Mouse (Mus musculus): ENCODE data around the gene Hnrnpab. TPM values are rescaled to one million over a fixed set of nuclear protein-coding genes. Genes with fewer than 3 reads are reported as not detected.
"Not testable (repeated sequence)": the region's sequence is repeated elsewhere in the genome, so short reads cannot be mapped to it uniquely, and the experiment has no call there.

Hnrnpab gene
- total RNA-seq, 2 experiments from 2014 or later = 121 to 126 TPM

DNA sequence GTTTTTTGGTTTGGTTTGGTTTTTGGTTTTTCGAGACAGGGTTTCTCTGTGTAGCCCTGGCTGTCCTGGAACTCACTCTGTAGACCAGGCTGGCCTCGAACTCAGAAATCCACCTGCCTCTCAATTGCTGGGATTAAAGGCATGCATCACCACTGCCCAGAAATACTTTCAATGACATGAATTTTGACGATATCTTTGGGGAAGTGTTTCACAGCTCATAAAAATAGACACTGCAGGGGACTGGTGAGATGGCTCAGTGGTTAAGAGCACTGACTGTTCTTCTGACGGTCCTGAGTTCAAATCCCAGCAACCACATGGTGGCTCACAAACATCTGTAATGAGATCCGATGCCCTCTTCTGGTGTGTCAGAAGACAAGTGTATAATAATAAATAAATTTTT, 3.3 kb upstream of the Hnrnpab start:
- intact Hi-C loops (cut with DNase I); DNase-seq (ENCODE audit: low spot score in 2 of 2): not testable (repeated sequence)

DNA sequence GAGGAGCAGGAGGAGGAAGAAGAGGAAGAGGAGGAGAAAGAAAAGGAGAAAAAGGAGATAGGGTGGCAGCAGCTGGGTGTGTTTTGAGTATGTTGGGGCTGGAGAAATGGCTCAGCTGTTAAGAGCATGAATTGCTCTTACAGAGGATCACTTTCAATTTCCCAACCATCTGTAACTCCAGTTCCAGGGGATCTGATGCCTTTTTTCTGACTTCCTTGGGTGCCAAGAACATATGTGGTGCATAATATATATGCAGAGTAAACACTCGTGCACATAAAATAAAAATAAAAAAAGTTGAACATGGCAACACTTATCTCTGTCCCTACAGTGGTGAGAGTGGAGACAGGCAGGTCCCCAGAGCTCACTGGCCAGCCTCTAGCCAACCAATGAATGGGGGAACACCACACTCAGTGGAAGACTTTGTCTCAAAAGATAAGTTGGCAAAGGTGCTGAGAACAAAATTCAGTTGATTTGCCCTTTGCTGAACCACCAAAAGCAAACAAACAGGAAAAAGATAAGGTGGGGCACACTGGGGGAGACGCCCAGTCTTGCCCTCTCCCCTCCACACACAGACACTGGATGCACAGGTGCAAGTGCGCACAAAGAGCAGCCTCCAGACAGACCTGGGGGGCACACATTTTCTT, 2.7 kb upstream of the Hnrnpab start:
- intact Hi-C loops (cut with DNase I) = no loop called here
- DNase-seq (ENCODE audit: low spot score in 2 of 2) = no peak

DNA sequence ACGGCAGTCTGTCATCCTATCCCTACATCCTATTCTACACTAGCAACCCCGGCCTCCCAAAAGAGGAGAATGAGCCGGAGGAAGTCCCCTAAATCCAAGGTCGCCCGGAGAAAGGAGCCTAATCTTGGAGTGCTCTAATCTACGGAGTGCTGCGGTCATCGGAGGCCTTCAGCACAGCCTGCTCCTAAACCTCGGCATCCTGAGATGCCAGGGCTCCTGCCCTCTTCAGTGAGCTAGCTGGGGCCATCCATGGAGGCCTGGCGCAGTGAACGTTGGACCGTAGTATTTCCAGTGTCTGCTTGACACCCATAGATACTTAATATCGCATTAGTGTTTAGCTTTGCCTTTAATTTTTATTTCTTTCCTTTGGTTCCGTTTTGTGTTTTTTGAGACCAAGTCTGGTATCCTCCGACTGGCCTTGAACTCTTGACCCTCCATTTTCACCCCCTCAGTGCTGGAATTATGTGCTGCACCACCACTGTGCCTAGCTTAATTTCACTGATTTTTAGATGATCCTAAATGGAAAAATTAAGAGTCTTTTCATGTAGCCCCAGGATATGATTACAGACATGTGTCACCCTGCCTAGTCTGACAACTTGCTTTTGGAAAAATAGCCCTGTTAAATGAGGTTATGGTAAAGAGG, 570 bp upstream of the Hnrnpab start:
- intact Hi-C loops (cut with DNase I) = no loop called here
- DNase-seq (ENCODE audit: low spot score in 2 of 2) = no peak

DNA sequence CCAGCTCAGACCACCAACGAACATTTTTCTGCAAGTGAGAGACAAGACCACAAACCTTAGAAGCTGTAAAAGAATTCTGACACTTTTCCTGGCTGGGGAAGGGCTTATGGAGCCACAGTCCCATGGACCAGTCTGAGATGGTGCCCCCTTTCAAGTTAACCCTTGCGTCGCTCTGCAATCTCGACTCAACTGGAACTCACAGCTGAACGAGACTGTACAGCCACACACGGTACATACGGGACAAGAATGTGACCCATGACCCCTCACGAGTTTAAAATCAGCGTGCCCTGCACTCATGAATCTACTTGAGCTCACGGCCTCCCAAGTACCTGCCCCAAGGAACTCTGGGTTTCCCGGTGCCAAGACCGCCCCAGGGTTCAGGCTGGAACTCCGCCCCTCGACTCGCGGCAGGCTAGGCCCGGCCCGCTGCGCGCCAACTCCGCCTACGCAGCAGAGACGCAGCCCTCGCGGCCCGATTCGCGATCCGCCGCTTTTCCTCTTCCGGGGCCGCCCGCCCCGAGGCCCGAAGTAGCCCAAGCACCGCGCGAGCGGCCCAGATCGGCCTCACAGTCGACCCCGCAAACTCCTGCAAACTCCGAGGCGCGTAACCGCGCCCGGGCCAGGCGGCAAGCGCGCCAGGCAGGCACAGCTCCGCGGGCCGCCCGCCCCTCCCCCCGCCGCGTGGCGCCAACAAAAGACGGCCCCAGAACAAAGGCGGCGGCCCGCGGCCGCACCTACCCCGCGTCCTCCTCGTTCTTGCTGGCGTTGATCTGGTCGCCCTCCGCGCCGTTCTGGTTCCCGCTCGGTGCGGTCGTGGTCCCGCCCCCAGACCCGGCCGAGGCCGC, 823 bp downstream of the Hnrnpab start:
- intact Hi-C loops (cut with DNase I) = no loop called here

DNA sequence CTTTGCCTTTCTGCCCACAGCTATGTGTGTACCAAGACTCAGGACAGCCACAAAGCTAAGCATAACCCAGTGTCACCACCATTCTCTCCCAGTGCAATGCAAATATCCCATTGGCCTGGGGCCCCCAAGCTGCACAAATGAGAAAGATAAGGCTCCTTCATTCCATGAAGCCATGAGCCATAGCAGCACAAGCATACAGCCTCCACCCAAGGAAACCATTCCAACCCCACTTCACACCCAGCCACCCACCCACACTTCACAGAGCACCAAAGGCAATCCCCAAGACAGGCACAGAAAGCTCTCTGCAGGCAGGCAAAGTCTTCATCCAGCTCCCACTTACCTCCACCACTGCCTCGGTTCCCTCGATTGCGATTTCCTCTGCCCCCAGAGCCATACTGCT, 4.4 kb downstream of the Hnrnpab start:
- DNase-seq (ENCODE audit: low spot score in 2 of 2) = peak in 1 of 2 experiments; percentile 21
- intact Hi-C loops (cut with DNase I) = no loop called here

More for the DNA sequence above, 823 bp downstream of the Hnrnpab start:
- DNase-seq (ENCODE audit: low spot score in 2 of 2) = peak; percentile 74 to 80

DNA sequence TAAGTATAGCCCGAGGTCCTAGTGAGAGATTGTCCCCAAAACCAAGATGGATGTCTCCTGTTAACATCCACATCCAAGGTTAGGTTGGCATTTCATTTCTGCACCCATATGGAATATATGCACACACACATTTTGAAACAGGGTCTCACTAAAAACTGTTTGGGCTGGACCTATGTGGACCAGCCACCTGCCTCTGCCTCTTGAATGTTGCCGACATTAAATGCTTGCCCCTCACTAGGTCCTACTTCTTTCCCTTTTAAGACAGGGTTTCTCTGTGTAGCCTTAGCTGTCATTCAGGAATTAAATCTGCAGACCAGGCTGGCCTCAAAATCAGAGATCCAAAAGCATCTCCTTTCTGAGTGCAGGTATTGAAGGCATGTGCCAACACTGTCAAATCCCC, 9.1 kb downstream of the Hnrnpab start:
- intact Hi-C loops (cut with DNase I) = no loop called here
- DNase-seq (ENCODE audit: low spot score in 2 of 2) = no peak

DNA sequence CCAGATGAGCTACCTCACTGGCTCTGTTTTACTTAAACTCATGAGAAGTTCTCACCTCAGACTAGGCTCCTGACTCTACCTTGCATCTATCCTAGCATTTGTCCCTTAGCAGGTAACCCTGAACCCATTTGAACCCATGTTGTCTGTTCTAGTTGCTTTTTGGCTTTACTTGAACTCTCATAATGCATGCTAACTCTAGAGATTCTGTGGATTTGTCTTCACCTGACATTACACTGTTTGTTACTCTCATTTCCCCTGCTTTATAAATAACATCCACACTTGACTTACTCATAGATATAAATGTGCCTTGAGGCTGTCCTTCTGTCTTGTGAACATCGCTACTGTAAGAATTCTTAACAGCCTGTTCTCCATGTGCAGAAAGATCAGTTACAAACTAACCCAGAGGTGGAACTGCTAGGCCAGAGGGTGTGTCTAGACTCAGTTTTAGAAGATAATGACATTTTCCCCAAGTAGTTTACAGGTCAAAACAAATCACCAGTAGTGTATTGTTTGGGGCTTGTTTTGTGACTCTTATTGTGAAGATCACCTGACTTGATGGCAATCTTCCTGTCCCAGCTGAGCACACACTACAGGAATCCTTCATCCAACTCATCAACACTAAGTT, 11.1 kb downstream of the Hnrnpab start:
- DNase-seq (ENCODE audit: low spot score in 2 of 2) = no peak
- intact Hi-C loops (cut with DNase I) = no loop called here

DNA sequence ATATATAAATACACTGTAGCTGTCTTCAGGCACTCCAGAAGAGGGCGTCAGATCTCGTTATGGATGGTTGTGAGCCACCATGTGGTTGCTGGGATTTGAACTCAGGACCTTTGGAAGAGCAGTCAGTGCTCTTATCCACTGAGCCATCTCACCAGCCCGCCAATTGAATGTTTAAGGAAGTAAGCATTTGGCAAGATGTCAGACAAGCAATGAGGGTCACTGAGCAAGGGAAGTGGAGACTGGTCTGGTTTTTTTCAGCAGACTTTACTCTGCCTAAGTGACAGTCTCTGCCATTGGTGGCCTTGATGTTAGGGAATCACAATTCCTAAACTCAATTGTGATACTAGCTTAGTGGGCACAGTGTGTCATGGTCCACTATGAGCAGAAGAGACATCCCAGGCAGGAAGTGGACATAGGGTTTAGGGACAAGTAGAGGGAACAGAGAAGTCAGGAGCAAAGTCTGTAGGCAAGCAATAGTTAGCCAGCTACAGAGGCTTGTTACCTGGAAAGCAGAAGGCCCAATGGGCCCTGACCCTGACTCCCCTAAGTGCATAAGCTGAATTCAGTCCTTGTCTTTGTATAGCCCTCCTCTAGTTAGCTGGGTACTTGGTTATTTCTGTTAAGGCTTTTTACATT, 11.8 kb downstream of the Hnrnpab start:
- intact Hi-C loops (cut with DNase I) = no loop called here
- no peak for DNase-seq (ENCODE audit: low spot score in 2 of 2)

DNA sequence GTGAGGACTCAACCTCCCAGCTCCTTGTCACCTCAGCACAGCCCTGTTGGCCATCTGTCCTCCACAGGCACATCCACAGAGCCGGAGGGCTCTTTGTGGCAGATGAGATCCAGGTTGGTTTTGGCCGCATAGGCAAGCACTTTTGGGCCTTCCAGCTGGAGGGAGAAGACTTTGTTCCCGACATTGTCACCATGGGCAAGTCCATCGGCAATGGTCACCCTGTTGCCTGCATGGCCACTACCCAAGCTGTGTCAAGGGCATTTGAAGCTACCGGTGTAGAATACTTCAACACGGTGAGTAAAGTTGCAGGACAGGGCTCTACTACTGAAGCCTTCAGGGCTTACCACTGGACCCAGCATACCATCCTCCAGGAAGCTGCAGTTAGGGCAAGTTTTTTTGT, 12.8 kb downstream of the Hnrnpab start:
- no peak for DNase-seq (ENCODE audit: low spot score in 2 of 2)
- intact Hi-C loops (cut with DNase I) = no loop called here

DNA sequence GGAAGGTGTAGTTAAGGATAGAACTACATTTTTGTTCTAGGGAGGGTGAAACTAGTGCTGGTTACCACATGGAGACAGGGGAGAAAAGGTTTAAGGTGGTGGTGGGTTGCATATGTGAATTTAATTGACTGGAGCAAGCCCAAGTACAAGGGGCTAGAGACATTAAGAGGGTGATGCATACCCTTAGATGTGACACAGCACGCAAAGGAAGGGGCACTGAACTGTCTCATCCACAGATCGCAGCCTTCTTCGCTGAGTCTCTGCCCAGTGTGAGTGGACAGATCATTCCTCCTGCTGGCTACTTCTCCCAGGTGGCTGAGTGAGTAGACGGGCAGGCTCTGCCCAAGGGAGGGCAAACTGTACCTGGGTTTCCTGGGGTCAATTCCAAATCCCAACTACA, 13.3 kb downstream of the Hnrnpab start:
- intact Hi-C loops (cut with DNase I) = no loop called here
- DNase-seq (ENCODE audit: low spot score in 2 of 2) = no peak

DNA sequence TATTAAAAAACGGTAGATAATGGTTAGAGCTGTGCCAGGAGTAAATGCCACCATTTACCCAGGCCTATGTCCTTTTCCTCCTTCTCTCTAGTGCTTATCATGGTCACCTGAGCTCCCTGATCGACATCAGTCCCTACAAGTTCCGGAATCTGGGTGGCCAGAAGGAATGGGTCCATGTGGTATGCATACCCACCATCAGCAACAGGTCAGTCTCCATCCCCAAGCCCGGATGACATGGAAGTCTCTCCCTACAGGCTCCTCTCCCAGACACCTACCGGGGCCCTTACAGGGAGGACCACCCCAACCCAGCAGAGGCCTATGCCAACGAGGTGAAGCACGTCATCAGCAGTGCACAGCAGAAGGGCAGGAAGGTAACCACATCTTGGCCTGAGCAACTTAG, 14.7 kb downstream of the Hnrnpab start:
- intact Hi-C loops (cut with DNase I) = no loop called here
- no peak for DNase-seq (ENCODE audit: low spot score in 2 of 2)

DNA sequence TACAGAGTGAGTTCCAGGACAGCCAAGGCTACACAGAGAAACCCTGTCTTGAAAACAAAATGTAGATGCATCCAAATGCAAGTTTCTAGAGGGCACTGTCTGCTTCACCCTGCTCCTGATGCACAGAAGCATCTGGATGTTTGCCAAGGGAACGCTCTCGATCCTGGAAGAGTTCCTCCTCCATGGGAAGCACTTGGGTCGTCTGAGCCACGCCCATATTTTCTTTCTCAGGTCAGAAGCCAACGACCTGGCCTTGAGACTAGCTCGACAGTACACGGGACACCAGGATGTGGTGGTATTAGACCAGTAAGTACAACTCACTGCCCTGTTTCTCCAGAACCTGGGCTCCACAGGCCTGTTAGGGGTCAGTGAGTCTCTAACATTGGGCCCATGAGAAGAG, 15.5 kb downstream of the Hnrnpab start:
- intact Hi-C loops (cut with DNase I) = no loop called here

DNA sequence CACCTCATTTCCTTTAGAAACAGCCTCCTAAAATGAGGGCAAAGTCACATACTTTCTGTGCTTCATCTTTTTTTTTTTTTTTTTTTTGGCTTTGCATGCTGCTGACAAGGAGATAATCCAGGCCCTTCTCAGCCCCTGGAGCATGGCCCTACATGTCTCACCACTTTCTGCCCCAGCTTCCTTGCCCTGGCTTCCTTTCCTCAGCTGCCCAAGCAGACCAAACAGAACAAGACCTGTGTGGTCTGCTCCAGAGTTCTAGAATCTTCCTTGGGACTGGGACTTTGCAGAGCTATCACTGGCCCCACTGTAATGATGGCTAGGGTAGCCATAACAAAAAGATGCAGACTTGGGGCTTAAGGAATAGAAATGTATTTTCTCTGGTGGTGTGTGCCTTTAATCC, 16.6 kb downstream of the Hnrnpab start:
- no peak for DNase-seq (ENCODE audit: low spot score in 2 of 2)
- intact Hi-C loops (cut with DNase I) = no loop called here

More for the DNA sequence above, 15.5 kb downstream of the Hnrnpab start:
- DNase-seq (ENCODE audit: low spot score in 2 of 2) = no peak

DNA sequence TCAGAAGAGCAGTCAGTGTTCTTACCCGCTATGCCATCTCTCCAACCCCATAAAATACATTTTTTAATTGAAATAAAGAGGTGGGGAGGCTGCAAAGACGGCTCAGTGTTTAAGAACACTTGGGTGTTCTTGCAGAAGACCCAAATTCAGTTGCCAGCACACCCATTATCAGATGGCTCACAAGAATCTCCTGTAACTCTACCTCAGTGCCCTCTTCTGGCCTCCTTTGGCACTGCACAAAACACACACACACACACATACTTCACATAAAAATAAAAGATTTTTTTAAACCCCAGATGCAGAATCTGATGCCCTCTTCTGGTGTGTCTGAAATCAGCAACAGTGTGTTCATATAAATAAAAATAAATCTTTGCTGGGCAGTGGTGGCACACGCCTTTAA, 17.8 kb downstream of the Hnrnpab start:
- no peak for DNase-seq (ENCODE audit: low spot score in 2 of 2)
- intact Hi-C loops (cut with DNase I) = no loop called here

DNA sequence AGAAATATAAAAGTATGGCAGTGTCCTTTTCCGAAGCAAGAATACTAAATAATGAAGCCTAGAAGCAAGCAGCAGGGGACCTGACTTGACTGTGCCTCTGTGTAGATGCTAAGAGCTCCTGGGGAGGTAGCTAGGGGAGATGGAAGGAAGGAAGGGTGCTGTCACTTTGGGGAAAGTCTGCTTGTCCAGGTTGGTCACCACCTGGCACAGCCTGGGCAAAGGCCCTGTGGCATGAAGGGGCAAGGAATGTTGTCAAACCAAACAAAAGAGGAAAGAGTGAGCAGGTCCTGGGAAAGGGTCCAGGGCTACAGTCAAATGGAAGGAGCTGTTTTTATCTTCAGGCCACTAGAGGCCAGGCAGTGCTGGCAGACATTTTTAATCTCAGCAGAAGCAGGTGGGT, 19.6 kb downstream of the Hnrnpab start:
- intact Hi-C loops (cut with DNase I) = no loop called here

DNA sequence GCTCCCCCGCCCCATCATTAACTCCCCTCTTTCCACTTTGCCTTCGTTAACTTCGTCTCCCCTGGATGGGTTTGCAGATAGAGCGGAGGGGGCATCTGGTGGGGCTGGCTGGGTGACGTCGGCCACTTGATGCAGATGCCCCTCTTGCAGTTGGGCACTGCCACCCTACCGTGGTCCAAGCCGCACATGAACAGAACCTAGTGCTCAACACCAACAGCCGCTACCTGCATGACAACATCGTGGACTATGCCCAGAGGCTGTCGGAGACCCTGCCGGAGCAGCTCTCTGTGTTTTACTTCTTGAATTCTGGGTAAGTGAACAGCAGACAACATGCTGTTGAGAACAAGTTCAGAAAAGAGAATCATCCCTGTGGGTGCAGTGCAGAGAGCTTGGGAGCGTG, 20.2 kb downstream of the Hnrnpab start:
- intact Hi-C loops (cut with DNase I) = no loop called here
- DNase-seq (ENCODE audit: low spot score in 2 of 2) = no peak

More for the DNA sequence above, 19.6 kb downstream of the Hnrnpab start:
- DNase-seq (ENCODE audit: low spot score in 2 of 2) = no peak

DNA sequence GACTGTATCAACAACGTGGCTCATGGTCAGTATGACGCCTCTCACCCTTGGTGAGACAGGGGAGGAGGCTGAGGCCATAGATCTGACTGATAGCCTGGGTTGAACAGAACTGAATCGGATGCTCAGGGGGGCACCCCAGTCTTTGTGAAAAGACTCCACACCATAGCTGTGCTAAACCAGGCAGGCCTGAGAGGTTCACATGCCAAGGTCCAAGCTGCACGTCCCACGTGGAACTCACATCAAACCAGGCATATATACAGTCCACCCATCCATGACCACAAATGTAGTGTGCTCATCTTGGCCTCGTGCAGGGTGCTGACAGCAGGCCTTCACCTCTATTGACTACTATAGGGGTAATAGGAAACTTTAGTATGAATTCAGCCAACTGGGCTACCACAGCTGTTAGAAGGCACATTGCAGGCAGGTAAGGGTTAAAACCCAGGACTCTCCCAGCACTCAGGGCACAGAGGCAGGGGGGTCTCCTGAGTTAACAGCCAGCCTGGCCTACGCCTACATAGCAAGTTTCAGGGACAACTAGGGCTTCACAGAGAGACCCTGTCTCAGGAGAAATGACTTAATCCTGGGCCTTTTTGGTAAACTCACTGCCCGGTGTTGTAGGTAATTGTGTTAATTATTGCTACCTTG, 20.9 kb downstream of the Hnrnpab start:
- intact Hi-C loops (cut with DNase I) = no loop called here
- no peak for DNase-seq (ENCODE audit: low spot score in 2 of 2)

DNA sequence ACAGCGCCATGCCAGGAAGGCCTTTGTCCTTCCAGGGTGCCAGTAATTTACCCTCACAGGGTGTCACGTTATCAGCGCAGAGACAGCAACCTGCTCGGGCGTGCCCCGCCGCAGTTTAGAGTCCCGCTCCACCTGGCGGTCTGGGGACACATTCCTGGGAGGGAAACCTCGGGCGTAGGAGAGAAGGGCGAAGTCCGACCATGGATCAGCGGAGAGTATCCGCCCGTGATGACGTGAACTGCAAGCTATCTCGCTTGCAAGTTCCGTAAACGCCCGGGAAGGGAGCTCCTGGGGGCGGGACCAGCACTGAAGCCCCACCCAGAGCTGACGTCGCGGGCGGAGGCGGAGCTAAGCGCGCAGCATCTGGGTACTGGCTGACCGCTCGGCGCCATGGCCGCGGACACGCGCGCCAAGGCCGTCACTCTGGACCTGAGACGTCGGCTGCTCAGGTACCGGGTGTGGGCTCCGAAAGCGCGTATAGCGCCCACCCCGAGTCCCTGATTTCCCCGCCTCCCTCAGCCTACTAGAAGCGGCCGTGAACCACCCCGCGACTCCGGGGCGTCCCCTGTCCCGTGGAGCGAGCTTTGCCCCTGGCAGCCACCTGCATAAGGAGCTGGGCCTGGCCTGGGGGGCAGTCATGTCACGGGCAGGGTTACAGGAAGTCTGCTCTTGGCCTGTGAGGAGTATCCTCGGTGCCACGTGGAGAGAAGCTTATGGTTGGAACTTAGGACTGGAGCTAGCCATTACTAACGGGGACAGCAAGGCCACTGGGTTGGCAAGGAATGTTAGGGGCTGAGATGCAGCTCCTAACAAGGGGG, 22.0 kb downstream of the Hnrnpab start, which contains the start of gene Phykpl:
Gene Phykpl, plus strand, starts transcription at position 327 of the 818 bp plus-strand sequence.
- intact Hi-C loops (cut with DNase I) = no loop called here
- DNase-seq (ENCODE audit: low spot score in 2 of 2) = peak; percentile 92 to 94
